Mouse (Mus musculus) limb, embryonic 12.5 days (tissue): ENCODE data around the gene Rngtt. TPM values are rescaled to one million over a fixed set of nuclear protein-coding genes. Genes with fewer than 3 reads are reported as not detected.

ENCODE experiments used
- ATAC-seq: fragments of 200-750 bp; cut with Nextera tagmentation; 2 replicates; pipeline ENCODE4 v1.8.0; 2017; ENCODE audit warnings: low read depth, moderate TSS enrichment; ENCODE audit not compliant: insufficient number of reproducible peaks, insufficient read depth, low FRiP score, low TSS enrichment
- H3K27ac ChIP-seq: fragments of 300-500 bp; sonication (generic); 2 replicates; pipeline ENCODE4 v1.5.1; 2016; ENCODE audit warnings: mild to moderate bottlenecking, moderate library complexity
- H3K27me3 ChIP-seq: fragments of 300-500 bp; sonication (generic); 2 replicates; pipeline ENCODE4 v1.6.1; 2016; ENCODE audit warnings: mild to moderate bottlenecking, moderate library complexity
- H3K36me3 ChIP-seq: fragments of 300-500 bp; sonication (generic); 2 replicates; pipeline ENCODE4 v1.6.1; 2016; ENCODE audit warnings: mild to moderate bottlenecking, moderate library complexity
- H3K4me1 ChIP-seq: fragments of 300-500 bp; sonication (generic); replicated peaks from 2 replicates; pipeline ENCODE4 v1.6.1; 2016
- H3K4me2 ChIP-seq: fragments of 300-500 bp; sonication (generic); 2 replicates; pipeline ENCODE4 v1.6.1; 2016; ENCODE audit warnings: mild to moderate bottlenecking, moderate library complexity
- H3K4me3 ChIP-seq: fragments of 300-500 bp; sonication (generic); replicated peaks from 2 replicates; pipeline ENCODE4 v1.5.1; 2016; ENCODE audit warnings: mild to moderate bottlenecking
- H3K9ac ChIP-seq: fragments of 300-500 bp; sonication (generic); replicated peaks from 2 replicates; pipeline ENCODE4 v1.6.1; 2016; ENCODE audit warnings: mild to moderate bottlenecking, moderate library complexity
- H3K9me3 ChIP-seq: fragments of 300-500 bp; sonication (generic); 2 replicates; pipeline ENCODE4 v1.6.1; 2016; ENCODE audit warnings: mild to moderate bottlenecking, moderate library complexity
- WGBS: fragments of 180-500 bp; shearing (Covaris S2); methylation state at CpG from one replicate; pipeline ENCODE4 v1.1.7; 2016; 5-methylcytosine and 5-hydroxymethylcytosine counted together
- polyA plus RNA-seq: library from polyadenylated mRNA; unstranded; fragments of >200 nt; fragmentation: Nextera tagmentation; extraction: Ambion mirVana; gene quantifications from 2 replicates; pipeline ENCODE4 v1.2.1, GENCODE M21; 2016

Rngtt gene
- polyA plus RNA-seq, 1 experiment from 2014 or later: 38.6 TPM

DNA sequence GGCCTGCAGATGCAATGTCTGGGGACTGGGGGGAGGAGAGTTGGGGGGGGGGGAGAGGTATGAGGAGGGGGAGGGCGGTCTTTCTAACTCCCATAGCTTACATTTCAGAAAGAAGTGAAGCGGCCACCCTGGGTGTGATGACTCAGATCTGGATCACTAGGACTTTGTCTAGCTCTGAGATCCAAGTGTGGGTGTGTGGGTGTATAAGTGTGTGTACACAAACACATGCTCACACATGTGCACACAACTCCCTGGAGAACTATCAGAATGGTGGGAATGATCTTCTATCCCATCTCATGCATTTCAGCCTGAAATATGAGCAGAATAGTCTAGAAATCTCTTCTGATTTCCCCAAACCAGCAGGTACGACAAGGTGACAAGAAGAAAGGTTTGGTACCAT is 213.7 kb downstream of the Rngtt start:
- WGBS: 97% methylated on average over 3 of the region's 3 CpGs
- H3K4me2 ChIP-seq: no peak overlapping the region
- H3K27me3 ChIP-seq: no peaks in the 10 kb centered on the region
- 0 out of 2 replicates have a peak, but pooled peaks cover 3% of the 10 kb centered on the region for H3K4me1 ChIP-seq
- no peaks in the 10 kb centered on the region for H3K9me3 ChIP-seq
- H3K36me3 ChIP-seq: no peaks in the 10 kb centered on the region
- H3K27ac ChIP-seq: no peak overlapping the region
- ATAC-seq: no peak
- H3K9ac ChIP-seq: no peak overlapping the region
- no peak overlapping the region for H3K4me3 ChIP-seq

DNA sequence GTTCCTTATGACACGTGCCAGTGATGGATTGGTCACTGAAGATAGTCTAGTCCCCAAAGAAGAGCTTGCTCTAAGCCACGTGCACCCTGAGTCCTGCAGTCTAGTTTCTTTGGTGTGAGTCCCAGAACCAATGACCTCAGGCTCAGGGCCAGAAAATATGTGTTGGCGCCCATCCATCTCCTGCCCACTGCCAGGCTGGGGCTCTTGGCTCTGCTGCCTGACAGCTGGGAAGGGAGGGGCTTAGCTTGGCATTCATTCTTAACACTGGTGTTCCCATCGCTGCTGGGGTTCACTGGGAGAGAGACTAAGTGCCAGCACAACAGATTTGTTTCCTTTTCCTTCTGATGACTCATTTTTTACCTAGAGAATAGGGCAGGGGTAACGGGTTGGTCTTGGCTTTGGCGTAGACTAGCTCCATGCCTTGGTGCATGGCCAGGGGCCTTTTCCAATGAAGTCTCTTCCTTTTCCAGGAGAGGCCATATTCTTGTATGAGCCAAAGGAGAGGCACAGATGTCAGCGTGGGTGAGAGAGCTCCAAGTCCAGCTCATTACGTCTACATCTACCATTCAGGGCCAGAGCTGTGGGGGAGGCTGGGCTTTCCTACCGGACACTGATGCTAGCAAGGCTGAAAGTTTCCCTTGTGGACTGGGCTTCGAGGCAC is 214.5 kb downstream of the Rngtt start:
- Histone ChIP-seq H3K9me3 (no peaks in the 10 kb centered on the region), H3K36me3 (no peaks in the 10 kb centered on the region), H3K27me3 (no peaks in the 10 kb centered on the region), H3K27ac (no peak overlapping the region), H3K9ac (no peak overlapping the region), H3K4me2 (no peak overlapping the region), H3K4me1 (0 out of 2 replicates have a peak, but pooled peaks cover 3% of the 10 kb centered on the region), H3K4me3 (no peak overlapping the region)
- 92% methylated on average over 10 of the region's 10 CpGs for WGBS
- ATAC-seq: no peak

DNA sequence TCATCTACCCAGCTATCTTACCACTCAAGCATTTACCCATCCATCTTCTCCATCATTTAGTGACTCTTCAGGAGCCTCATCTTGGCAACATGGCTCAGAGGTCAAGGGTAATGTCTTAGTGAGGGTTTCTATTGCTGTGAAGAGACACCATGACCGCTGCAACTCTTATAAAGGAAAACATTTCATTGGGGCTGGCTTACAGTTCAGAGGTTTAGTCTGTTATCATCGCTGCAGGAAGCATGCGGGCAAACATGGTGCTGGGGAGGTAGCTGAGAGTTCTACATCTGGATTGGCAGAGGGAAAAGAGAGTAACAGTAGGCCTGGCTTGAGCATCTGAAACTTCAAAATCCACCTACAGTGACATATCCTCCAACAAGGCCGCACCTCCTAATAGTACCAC is 215.2 kb downstream of the Rngtt start:
- no peaks in the 10 kb centered on the region for H3K36me3 ChIP-seq
- H3K4me1 ChIP-seq: 0 out of 2 replicates have a peak, but pooled peaks cover 3% of the 10 kb centered on the region
- H3K4me2 ChIP-seq: no peak overlapping the region
- no peak for ATAC-seq
- no peak overlapping the region for H3K4me3 ChIP-seq
- H3K9ac ChIP-seq: no peak overlapping the region
- H3K9me3 ChIP-seq: no peaks in the 10 kb centered on the region
- no peaks in the 10 kb centered on the region for H3K27me3 ChIP-seq
- H3K27ac ChIP-seq: no peak overlapping the region
- WGBS: 92% methylated on average over 4 of the region's 4 CpGs

DNA sequence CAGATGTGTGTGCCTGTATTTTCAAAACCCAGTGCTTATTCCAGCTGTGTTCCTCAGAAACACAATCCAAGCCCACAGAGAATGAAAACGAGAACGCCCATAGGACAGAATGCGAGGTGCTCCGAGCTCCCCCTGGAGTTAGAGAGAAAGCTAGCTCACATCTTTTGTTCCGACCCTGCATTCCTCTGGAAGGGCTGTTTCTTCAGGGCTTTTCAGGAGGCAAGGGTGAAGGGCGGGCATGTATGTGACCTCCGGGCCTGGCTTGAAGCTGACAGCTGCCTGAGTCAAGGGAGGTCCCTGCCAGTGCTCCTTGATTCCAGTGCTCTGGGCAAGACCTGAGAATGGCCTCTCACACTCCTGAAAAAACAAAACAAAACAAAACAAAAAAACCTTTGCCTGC is 216.0 kb downstream of the Rngtt start:
- 42% methylated on average over 7 of the region's 7 CpGs for WGBS
- ATAC-seq: no peak
- no peak overlapping the region for H3K4me2 ChIP-seq
- no peaks in the 10 kb centered on the region for H3K36me3 ChIP-seq
- 0 out of 2 replicates have a peak, but pooled peaks cover 3% of the 10 kb centered on the region for H3K4me1 ChIP-seq
- no peaks in the 10 kb centered on the region for H3K9me3 ChIP-seq
- no peaks in the 10 kb centered on the region for H3K27me3 ChIP-seq
- H3K9ac ChIP-seq: no peak overlapping the region
- no peak overlapping the region for H3K27ac ChIP-seq
- no peak overlapping the region for H3K4me3 ChIP-seq

DNA sequence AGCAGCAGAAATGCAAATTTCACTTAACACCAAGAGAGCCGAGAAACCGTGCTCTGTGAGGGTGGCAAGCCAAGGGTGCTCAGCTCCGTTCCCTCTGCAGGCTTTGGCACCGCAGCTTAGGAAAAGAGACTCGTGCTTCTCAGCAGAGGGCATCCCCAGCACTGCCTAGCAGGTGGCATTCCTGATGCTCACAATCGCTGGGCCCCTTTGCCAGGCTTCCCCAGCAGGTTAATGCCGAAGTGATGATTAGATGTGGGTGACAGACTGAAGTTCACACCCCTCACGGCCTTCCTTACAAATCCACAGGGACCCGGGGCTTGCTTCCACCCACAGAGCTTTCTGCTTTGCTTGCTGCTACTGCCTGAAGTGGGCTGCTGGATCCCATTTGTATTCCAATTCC is 216.6 kb downstream of the Rngtt start:
- no peaks in the 10 kb centered on the region for H3K9me3 ChIP-seq
- no peaks in the 10 kb centered on the region for H3K36me3 ChIP-seq
- no peak for ATAC-seq
- WGBS: 38% methylated on average over 9 of the region's 9 CpGs
- H3K27ac ChIP-seq: no peak overlapping the region
- H3K4me1 ChIP-seq: 0 out of 2 replicates have a peak, but pooled peaks cover 3% of the 10 kb centered on the region
- no peaks in the 10 kb centered on the region for H3K27me3 ChIP-seq
- H3K4me3 ChIP-seq: no peak overlapping the region
- no peak overlapping the region for H3K4me2 ChIP-seq
- no peak overlapping the region for H3K9ac ChIP-seq

DNA sequence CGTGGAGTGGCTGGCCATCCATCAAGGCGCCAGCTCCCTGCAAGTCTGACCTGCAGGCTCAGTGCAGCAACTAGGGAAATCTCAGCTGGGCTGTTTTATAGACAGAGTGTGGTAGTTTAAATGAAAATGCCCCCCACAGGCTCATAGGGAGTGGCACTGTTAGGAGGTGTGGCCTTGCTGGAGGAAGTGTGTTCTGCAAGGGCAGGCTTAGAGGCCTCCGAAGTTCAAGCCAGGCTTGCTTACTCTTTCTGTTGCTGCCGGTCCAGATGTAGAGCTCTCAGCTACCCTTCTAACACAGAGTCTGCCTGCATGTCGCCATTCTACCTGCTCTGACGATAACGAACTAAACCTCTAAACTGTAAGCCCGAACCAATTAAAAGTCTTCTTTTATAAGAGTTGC is 222.5 kb downstream of the Rngtt start:
- no peak overlapping the region for H3K9ac ChIP-seq
- no peaks in the 10 kb centered on the region for H3K4me1 ChIP-seq
- no peak for ATAC-seq
- H3K36me3 ChIP-seq: no peaks in the 10 kb centered on the region
- H3K4me2 ChIP-seq: no peak overlapping the region
- no peak overlapping the region for H3K27ac ChIP-seq
- no peaks in the 10 kb centered on the region for H3K27me3 ChIP-seq
- WGBS: 58% methylated on average over 8 of the region's 8 CpGs
- no peak overlapping the region for H3K4me3 ChIP-seq
- no peaks in the 10 kb centered on the region for H3K9me3 ChIP-seq

DNA sequence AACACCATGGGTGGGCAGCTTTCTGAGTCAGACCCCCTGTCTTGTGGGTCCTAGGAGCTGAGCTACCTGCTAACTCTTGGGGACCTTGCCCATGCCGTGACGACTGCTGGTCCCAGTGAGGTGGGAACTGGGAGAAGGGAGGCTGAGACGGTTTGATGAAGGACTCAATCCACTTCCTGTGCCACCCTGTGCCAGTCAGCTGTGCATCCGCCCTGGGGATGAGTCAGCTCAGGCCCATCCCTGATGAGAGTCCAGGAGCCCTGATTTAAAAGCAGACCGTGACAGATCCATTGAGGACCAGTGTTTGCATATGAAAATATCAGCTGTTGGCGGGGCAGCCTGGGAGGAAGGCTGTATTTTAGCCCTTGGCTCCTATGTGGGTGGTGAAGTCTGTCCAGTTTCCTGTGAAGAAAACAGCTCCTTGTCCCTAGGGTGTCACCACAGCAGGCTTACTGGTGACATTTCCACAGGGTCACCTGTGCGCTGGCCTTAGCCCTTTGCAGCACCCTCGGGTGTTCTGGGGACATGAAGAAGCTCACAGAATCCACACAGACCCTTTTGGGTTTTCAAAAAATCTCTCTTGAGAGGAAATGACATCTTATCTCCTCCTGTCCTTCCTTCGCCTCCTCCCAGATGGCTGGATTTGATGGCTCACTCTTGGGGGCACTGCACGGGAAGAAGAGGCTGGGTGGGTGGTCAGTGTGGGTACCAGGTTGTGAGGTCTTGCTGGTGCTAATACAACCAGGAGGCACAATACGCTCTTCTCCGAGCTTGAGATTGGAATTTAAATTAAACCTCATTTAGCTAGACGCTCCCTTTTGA is 234.9 kb downstream of the Rngtt start:
- no peak overlapping the region for H3K27ac ChIP-seq

DNA sequence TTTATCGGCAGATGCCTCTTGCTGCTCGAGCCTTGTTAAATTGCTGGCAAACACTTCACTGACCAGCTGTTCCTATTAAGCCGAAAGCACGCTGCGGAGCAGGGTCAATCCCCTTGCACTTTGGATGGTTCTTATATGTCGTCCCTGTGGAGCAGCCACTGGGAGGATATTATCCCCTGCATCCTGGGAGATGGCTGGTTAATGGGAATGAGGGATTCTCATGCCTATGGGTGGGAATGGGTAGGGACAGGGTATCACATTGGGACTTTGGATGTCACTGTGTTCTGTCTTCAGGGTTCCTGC is 235.4 kb downstream of the Rngtt start:
- Histone ChIP-seq H3K9ac (no peak overlapping the region), H3K4me2 (no peak overlapping the region), H3K27ac (no peak overlapping the region), H3K36me3 (no peaks in the 10 kb centered on the region), H3K4me3 (no peak overlapping the region), H3K9me3 (no peaks in the 10 kb centered on the region), H3K27me3 (no peaks in the 10 kb centered on the region), H3K4me1 (peaks cover 15% of the 10 kb centered on the region; the same call in 1 of the 2 replicates)
- WGBS: 16% methylated on average over 6 of the region's 6 CpGs
- ATAC-seq: no peak

More for the DNA sequence above, 234.9 kb downstream of the Rngtt start:
- no peak overlapping the region for H3K9ac ChIP-seq
- no peak overlapping the region for H3K4me2 ChIP-seq
- H3K27me3 ChIP-seq: no peaks in the 10 kb centered on the region
- H3K4me1 ChIP-seq: peaks cover 12% of the 10 kb centered on the region; the same call in 1 of the 2 replicates
- no peak overlapping the region for H3K4me3 ChIP-seq
- H3K9me3 ChIP-seq: no peaks in the 10 kb centered on the region
- no peaks in the 10 kb centered on the region for H3K36me3 ChIP-seq
- ATAC-seq: no peak
- WGBS: 66% methylated on average over 13 of the region's 13 CpGs

DNA sequence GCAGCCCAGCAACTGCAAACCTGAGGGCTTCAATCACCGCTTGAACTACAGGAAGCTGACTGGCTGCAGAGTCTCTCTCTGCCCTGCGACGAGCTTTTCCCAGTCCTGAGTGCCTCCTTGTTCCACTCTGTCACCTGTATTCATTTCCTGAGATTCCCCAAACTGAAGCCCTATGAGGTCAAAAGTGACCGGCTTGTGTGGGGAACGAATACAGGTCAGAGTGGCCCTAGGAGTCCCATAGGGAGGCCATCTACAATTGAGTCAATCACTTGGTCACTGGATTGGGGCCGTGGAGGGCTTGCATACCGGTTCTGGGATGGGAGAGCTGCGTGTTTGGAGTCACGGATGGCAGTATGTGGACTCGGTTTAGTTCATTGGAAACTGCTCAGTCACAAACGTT is 236.2 kb downstream of the Rngtt start:
- WGBS: 91% methylated on average over 11 of the region's 11 CpGs
- H3K27me3 ChIP-seq: no peaks in the 10 kb centered on the region
- no peak for ATAC-seq

DNA sequence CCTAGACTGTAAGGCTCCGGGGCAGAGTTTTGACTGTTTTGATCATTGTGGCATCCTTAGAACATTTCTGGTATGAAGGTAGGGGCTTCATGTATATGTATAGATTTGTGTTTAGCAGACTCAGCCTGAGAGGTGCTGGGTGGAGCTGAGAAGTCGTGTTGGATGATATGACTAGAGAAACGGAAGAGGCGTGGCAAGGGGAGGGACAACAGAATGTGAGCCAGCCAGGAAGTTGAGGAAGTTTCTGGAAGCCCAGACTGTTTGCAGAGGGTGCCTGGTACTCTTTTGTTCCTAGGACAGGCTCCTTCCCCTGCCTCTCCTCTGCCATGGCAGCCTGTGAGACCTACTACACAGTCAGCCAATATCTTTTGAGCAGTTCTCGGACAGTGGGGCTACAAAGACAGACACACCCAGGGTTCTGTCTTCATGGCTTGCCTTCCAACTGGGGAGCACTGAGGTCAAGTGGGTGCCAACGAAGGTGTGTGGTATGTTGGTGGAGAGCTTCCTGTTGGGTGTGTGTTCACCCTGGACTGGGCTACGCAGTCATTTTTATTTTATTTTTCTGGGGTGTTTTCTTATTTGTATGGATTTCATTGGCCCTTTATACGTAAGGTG is 237.3 kb downstream of the Rngtt start:
- Histone ChIP-seq H3K4me3 (no peak overlapping the region), H3K36me3 (no peaks in the 10 kb centered on the region), H3K4me1 (peaks cover 15% of the 10 kb centered on the region; the same call in 1 of the 2 replicates), H3K9ac (no peak overlapping the region), H3K27me3 (no peaks in the 10 kb centered on the region), H3K9me3 (no peaks in the 10 kb centered on the region), H3K27ac (no peak overlapping the region), H3K4me2 (no peak overlapping the region)
- WGBS: 88% methylated on average over 8 of the region's 8 CpGs
- no peak for ATAC-seq

More for the DNA sequence above, 236.2 kb downstream of the Rngtt start:
- no peaks in the 10 kb centered on the region for H3K9me3 ChIP-seq
- peaks cover 15% of the 10 kb centered on the region; the same call in 1 of the 2 replicates for H3K4me1 ChIP-seq
- no peak overlapping the region for H3K9ac ChIP-seq
- H3K27ac ChIP-seq: no peak overlapping the region
- H3K4me3 ChIP-seq: no peak overlapping the region
- H3K36me3 ChIP-seq: no peaks in the 10 kb centered on the region
- no peak overlapping the region for H3K4me2 ChIP-seq

DNA sequence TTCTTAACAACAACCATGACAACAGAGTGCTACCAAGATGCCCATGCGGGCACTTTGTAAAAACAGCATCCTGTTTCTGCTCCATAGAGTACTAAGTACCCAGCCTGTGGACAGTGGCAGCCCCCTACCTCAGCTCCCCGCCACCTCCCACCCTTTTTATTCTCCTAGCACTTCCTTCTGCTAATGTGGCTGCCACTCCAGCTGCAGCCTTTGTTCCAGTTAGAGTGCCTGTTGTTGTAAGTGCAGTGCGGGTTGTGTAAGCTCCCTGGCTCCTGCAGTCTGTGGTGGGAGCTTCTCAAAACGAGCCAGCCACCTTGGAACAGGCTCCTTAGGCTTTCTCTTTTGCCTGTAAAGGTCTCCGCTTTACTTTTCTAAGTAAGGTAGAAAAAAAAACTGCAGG is 239.5 kb downstream of the Rngtt start:
- Histone ChIP-seq H3K36me3 (no peaks in the 10 kb centered on the region), H3K9me3 (no peaks in the 10 kb centered on the region), H3K4me2 (no peak overlapping the region), H3K27me3 (peaks cover 6% of the 10 kb centered on the region), H3K4me3 (no peak overlapping the region), H3K27ac (no peak overlapping the region), H3K4me1 (peaks cover 15% of the 10 kb centered on the region; the same call in 1 of the 2 replicates), H3K9ac (no peak overlapping the region)
- WGBS: 47% methylated on average over 5 of the region's 5 CpGs
- no peak for ATAC-seq
